Mouse (Mus musculus) limb, embryonic 15.5 days (tissue): ENCODE data around the gene Nkain2. TPM values are rescaled to one million over a fixed set of nuclear protein-coding genes. Genes with fewer than 3 reads are reported as not detected.
"Not testable (repeated sequence)": the region's sequence is repeated elsewhere in the genome, so short reads cannot be mapped to it uniquely, and the experiment has no call there.

Experiments used
- ATAC-seq: fragments of 200-750 bp; cut with Nextera tagmentation; 2 replicates; pipeline ENCODE4 v1.8.0; 2017; ENCODE audit warnings: low read depth, moderate TSS enrichment; ENCODE audit not compliant: insufficient number of reproducible peaks, low FRiP score, low TSS enrichment
- H3K27ac ChIP-seq: fragments of 300-500 bp; sonication (generic); 2 replicates; pipeline ENCODE4 v1.5.1; 2015; ENCODE audit warnings: moderate library complexity, mild to moderate bottlenecking, inconsistent platforms
- H3K27me3 ChIP-seq: fragments of 300-500 bp; sonication (generic); 2 replicates; pipeline ENCODE4 v1.6.1; 2015; ENCODE audit warnings: inconsistent platforms
- H3K36me3 ChIP-seq: fragments of 300-500 bp; sonication (generic); 2 replicates; pipeline ENCODE4 v1.6.1; 2015; ENCODE audit warnings: inconsistent platforms
- H3K4me1 ChIP-seq: fragments of 300-500 bp; sonication (generic); 2 replicates; pipeline ENCODE4 v1.6.1; 2015; ENCODE audit warnings: inconsistent platforms
- H3K4me2 ChIP-seq: fragments of 300-500 bp; sonication (generic); 2 replicates; pipeline ENCODE4 v1.6.1; 2015; ENCODE audit warnings: mild to moderate bottlenecking, inconsistent platforms
- H3K4me3 ChIP-seq: fragments of 300-500 bp; sonication (generic); 2 replicates; pipeline ENCODE4 v1.5.1; 2015; ENCODE audit warnings: mild to moderate bottlenecking, inconsistent platforms
- H3K9ac ChIP-seq: fragments of 300-500 bp; sonication (generic); 2 replicates; pipeline ENCODE4 v1.6.1; 2015; ENCODE audit warnings: inconsistent platforms
- H3K9me3 ChIP-seq: fragments of 300-500 bp; sonication (generic); 2 replicates; pipeline ENCODE4 v1.6.1; 2016; ENCODE audit warnings: inconsistent platforms
- WGBS: fragments of 180-500 bp; shearing (Covaris S2); methylation state at CpG from one replicate; pipeline ENCODE4 v1.1.7; 2015; 5-methylcytosine and 5-hydroxymethylcytosine counted together
- polyA plus RNA-seq: library from polyadenylated mRNA; unstranded; fragments of >200 nt; fragmentation: Nextera tagmentation; extraction: Ambion mirVana; gene quantifications from 2 replicates; pipeline ENCODE4 v1.2.1, GENCODE M21; 2015

Nkain2 gene
- polyA plus RNA-seq, 1 experiment from 2014 or later: 1.4 TPM

- no peak for ATAC-seq
- no peak overlapping the region for H3K4me2 ChIP-seq
- WGBS: 72% methylated on average over 1 of the region's 1 CpGs
These were observed 871.9 kb downstream of the Nkain2 start for GRCm38 (mm10) chr10:32018385-32018784.

DNA sequence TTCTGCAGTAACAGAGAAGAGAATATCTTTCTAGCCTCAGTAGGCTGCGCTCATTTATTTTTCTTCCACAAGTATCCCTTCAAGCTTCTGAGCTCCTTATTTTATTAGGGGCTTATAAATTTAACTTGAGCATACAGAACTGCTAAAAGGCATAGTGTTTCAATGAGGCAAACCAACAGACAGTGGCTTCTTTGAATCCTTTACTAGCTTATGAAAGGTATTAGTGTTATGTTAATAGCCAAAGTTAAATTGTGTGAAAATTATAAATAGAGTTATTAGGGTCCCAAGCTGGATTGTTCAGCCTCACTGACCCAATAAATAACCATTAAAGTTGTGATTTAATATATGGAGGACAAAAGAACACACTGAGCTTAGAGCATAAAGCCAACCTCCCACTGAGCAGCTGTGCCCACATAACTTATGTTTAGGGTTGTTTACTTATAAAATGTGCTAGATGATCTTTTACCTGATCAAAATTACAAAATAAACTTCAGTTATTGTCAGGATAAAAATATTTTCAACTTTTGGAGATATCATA is 889.0 kb downstream of the Nkain2 start:
- Histone ChIP-seq H3K4me1 (no peaks in the 10 kb centered on the region), H3K4me3 (no peak overlapping the region), H3K4me2 (no peak overlapping the region), H3K9me3 (no peaks in the 10 kb centered on the region), H3K27me3 (no peaks in the 10 kb centered on the region), H3K36me3 (no peaks in the 10 kb centered on the region), H3K27ac (no peak overlapping the region), H3K9ac (no peak overlapping the region)
- 49% methylated on average over 1 of the region's 1 CpGs for WGBS
- no peak for ATAC-seq

More at GRCm38 (mm10) chr10:32018385-32018784, 871.9 kb downstream of the Nkain2 start:
- H3K36me3 ChIP-seq: no peaks in the 10 kb centered on the region
- H3K4me1 ChIP-seq: no peaks in the 10 kb centered on the region
- H3K9me3 ChIP-seq: no peaks in the 10 kb centered on the region
- no peak overlapping the region for H3K4me3 ChIP-seq
- no peak overlapping the region for H3K27ac ChIP-seq
- H3K27me3 ChIP-seq: no peaks in the 10 kb centered on the region
- no peak overlapping the region for H3K9ac ChIP-seq

GRCm38 (mm10) chr10:31993205-31993604 is 897.1 kb downstream of the Nkain2 start:
- H3K27me3 ChIP-seq: no peaks in the 10 kb centered on the region
- H3K27ac ChIP-seq: no peak overlapping the region
- no peak overlapping the region for H3K4me3 ChIP-seq
- H3K4me1 ChIP-seq: no peaks in the 10 kb centered on the region
- 80% methylated on average over 1 of the region's 1 CpGs for WGBS
- H3K9me3 ChIP-seq: no peaks in the 10 kb centered on the region
- H3K4me2 ChIP-seq: no peak overlapping the region
- H3K36me3 ChIP-seq: no peaks in the 10 kb centered on the region
- ATAC-seq: no peak
- H3K9ac ChIP-seq: no peak overlapping the region

GRCm38 (mm10) chr10:31978387-31978786 is 911.9 kb downstream of the Nkain2 start:
- no peaks in the 10 kb centered on the region for H3K4me1 ChIP-seq
- H3K36me3 ChIP-seq: no peaks in the 10 kb centered on the region
- H3K9ac ChIP-seq: no peak overlapping the region
- H3K27me3 ChIP-seq: no peaks in the 10 kb centered on the region
- H3K4me2 ChIP-seq: no peak overlapping the region
- no peak for ATAC-seq
- no peak overlapping the region for H3K27ac ChIP-seq
- H3K9me3 ChIP-seq: no peaks in the 10 kb centered on the region
- H3K4me3 ChIP-seq: no peak overlapping the region

DNA sequence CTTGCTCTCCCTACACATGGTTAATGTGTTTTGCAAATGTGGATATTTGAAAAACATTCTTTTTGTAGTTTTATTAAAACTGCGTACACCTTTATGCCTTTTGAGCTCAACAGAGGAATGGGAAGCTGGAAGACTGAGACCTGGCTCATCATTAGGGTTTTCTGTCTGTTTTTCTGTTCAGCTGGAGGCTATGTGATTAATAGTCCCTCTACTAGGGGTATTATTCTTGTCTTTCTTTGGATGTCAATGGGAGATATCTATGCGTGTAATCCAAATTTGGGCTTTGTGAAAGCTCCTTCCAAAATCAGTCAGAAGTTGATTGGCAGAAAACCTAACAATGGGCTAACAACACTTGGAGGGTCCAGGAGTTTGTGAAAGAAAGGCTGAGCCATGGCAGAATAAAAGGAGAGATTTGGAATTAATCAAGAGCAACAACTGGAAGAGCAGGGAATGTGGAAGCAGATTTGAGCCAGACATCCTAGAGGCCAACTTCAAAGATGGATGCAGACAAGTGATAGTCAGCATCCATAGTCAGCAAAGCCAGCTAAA is 943.0 kb downstream of the Nkain2 start:
- WGBS: 81% methylated on average over 2 of the region's 2 CpGs
- Histone ChIP-seq H3K4me3 (no peak overlapping the region), H3K27me3 (no peaks in the 10 kb centered on the region), H3K4me1 (no peaks in the 10 kb centered on the region), H3K9me3 (no peaks in the 10 kb centered on the region), H3K36me3 (no peaks in the 10 kb centered on the region), H3K27ac (no peak overlapping the region), H3K4me2 (no peak overlapping the region), H3K9ac (no peak overlapping the region)
- ATAC-seq: no peak

- Histone ChIP-seq H3K4me3 (no peak overlapping the region), H3K4me1 (no peaks in the 10 kb centered on the region), H3K27ac (no peak overlapping the region), H3K36me3 (no peaks in the 10 kb centered on the region), H3K9me3 (no peaks in the 10 kb centered on the region), H3K9ac (no peak overlapping the region), H3K27me3 (no peaks in the 10 kb centered on the region), H3K4me2 (no peak overlapping the region)
- 87% methylated on average over 2 of the region's 2 CpGs for WGBS
- ATAC-seq: no peak
These were observed 958.3 kb downstream of the Nkain2 start for GRCm38 (mm10) chr10:31931961-31932360.

DNA sequence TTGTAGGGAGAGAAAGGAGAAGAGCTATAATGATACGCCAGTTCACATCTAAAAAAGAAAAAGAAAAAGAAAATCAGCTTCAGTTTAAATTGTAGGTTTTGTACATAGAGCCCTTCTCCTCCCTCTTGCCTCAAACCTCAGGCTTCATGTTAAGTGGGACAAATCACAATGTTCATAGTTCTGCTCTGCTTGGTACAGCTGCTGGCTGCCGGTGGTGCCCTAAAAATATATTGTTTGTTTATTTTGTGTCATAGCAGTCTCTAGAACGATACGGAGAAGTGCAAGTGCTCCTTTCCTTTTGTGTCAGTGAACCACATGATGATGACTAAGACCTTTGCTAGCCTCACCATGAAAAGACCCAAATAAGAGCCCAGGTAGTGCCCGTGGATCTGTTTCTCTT is 962.6 kb downstream of the Nkain2 start:
- H3K4me2 ChIP-seq: no peak overlapping the region
- WGBS: 75% methylated on average over 5 of the region's 5 CpGs

DNA sequence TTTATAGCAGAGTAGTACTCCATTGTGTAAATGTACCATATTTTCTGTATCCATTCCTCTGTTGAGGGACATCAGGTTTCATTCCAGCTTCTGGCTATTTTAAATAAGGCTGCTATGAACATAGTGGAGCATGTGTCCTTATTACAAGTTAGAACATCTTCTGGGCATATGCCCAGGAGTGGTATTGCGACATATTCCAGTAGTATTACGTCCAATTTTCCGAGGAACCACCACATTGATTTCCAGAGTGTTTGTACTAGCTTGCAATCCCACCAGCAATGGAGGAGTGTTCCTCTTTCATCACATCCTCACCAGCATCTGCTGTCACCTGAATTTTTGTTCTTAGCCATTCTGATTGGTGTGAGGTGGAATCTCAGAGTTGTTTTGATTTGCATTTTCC is 969.4 kb downstream of the Nkain2 start:
- 88% methylated on average over 3 of the region's 3 CpGs for WGBS

More for the DNA sequence above, 962.6 kb downstream of the Nkain2 start:
- Histone ChIP-seq H3K27me3 (no peaks in the 10 kb centered on the region), H3K9ac (no peak overlapping the region), H3K27ac (no peak overlapping the region), H3K36me3 (no peaks in the 10 kb centered on the region), H3K4me3 (no peak overlapping the region), H3K4me1 (no peaks in the 10 kb centered on the region), H3K9me3 (no peaks in the 10 kb centered on the region)
- no peak for ATAC-seq

GRCm38 (mm10) chr10:31907488-31907887 is 982.8 kb downstream of the Nkain2 start:
- no peak overlapping the region for H3K9ac ChIP-seq
- no peak overlapping the region for H3K27ac ChIP-seq
- no peaks in the 10 kb centered on the region for H3K27me3 ChIP-seq
- no peaks in the 10 kb centered on the region for H3K36me3 ChIP-seq
- WGBS: 58% methylated on average over 3 of the region's 3 CpGs
- H3K4me1 ChIP-seq: no peaks in the 10 kb centered on the region
- H3K4me3 ChIP-seq: no peak overlapping the region
- H3K4me2 ChIP-seq: no peak overlapping the region
- ATAC-seq: no peak
- H3K9me3 ChIP-seq: no peaks in the 10 kb centered on the region

More for the DNA sequence above, 969.4 kb downstream of the Nkain2 start:
- H3K9me3 ChIP-seq, H3K4me2 ChIP-seq, H3K36me3 ChIP-seq, H3K27ac ChIP-seq, H3K4me3 ChIP-seq, H3K9ac ChIP-seq, H3K4me1 ChIP-seq, ATAC-seq, H3K27me3 ChIP-seq: not testable (repeated sequence)

DNA sequence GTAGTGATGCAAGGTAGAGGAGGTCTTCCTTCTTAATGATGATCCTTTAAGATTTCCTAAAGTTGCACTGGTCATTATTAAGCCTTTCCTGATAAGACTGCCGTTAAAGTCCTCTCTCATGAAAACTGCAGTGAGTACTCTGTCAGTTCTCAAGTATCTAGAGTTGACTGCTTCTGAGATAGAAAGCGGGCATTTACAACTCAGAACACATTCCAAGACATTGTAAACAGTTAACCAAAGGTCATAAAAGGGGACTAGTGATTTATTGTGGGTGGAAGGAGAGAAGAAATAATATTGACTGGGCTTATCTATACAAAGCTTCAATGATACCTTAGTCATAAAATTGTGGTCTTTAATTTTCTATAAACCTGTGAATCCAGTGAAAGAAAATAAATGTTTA is 990.8 kb downstream of the Nkain2 start:
- no peak for ATAC-seq

GRCm38 (mm10) chr10:31873323-31873895 is 1016.9 kb downstream of the Nkain2 start:
- WGBS: 58% methylated on average over 4 of the region's 4 CpGs
- Histone ChIP-seq H3K9me3 (no peaks in the 10 kb centered on the region), H3K27me3 (no peaks in the 10 kb centered on the region), H3K4me3 (no peak overlapping the region), H3K27ac (no peak overlapping the region), H3K4me1 (no peaks in the 10 kb centered on the region), H3K4me2 (no peak overlapping the region), H3K9ac (no peak overlapping the region), H3K36me3 (no peaks in the 10 kb centered on the region)
- ATAC-seq: no peak

More for the DNA sequence above, 990.8 kb downstream of the Nkain2 start:
- H3K9ac ChIP-seq: no peak overlapping the region
- H3K27ac ChIP-seq: no peak overlapping the region
- no peak overlapping the region for H3K4me3 ChIP-seq
- no peaks in the 10 kb centered on the region for H3K36me3 ChIP-seq
- no peaks in the 10 kb centered on the region for H3K27me3 ChIP-seq
- H3K4me2 ChIP-seq: no peak overlapping the region
- 26% methylated on average over 2 of the region's 2 CpGs for WGBS
- no peaks in the 10 kb centered on the region for H3K9me3 ChIP-seq
- H3K4me1 ChIP-seq: no peaks in the 10 kb centered on the region

DNA sequence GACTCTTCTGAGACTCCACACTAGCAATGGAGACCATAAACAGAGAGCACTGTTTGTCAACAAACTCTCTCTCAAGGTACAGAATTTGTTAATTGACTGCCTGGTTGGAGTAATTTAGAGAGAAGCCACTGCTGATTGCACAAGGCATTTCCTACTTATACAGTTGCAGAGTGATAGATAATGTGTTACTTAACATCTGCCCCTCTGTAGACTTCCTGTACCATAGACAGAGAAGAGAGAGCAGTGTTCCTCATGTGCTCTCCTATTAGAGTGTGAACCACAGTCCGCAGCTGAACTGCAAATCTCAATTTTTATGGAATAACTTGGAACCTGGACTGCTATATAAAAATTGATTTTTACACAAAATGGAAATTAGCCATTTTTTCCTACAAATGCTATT is 1022.0 kb downstream of the Nkain2 start:
- ATAC-seq: no peak
- Histone ChIP-seq H3K9me3 (no peaks in the 10 kb centered on the region), H3K27ac (no peak overlapping the region), H3K4me3 (no peak overlapping the region), H3K27me3 (no peaks in the 10 kb centered on the region), H3K9ac (no peak overlapping the region), H3K36me3 (no peaks in the 10 kb centered on the region), H3K4me1 (no peaks in the 10 kb centered on the region), H3K4me2 (no peak overlapping the region)
- WGBS: 82% methylated on average over 1 of the region's 1 CpGs
